Mouse (Mus musculus) neural tube, embryonic 14.5 days (tissue): ENCODE results near the gene Gas6. TPM values are rescaled to one million over a fixed set of nuclear protein-coding genes. Genes with fewer than 3 reads are reported as not detected.

Experiments used
- ATAC-seq: fragments of 200-750 bp; cut with Nextera tagmentation; 2 replicates; pipeline ENCODE4 v1.8.0; 2017; ENCODE audit warnings: low read depth, mild to moderate bottlenecking, moderate TSS enrichment, moderate library complexity
- H3K27ac ChIP-seq: fragments of 300-500 bp; sonication (generic); 2 replicates; pipeline ENCODE4 v1.5.1; 2014; ENCODE audit warnings: low read depth, mild to moderate bottlenecking, control low read depth, low read length, moderate library complexity, mixed read lengths
- H3K27me3 ChIP-seq: fragments of 300-500 bp; sonication (generic); 2 replicates; pipeline ENCODE4 v1.6.1; 2014; ENCODE audit warnings: low read length; ENCODE audit not compliant: control insufficient read depth, insufficient read depth
- H3K36me3 ChIP-seq: fragments of 300-500 bp; sonication (generic); 2 replicates; pipeline ENCODE4 v1.6.1; 2014; ENCODE audit warnings: low read length, mixed read lengths; ENCODE audit not compliant: control insufficient read depth, insufficient read depth
- H3K4me1 ChIP-seq: fragments of 300-500 bp; sonication (generic); 2 replicates; pipeline ENCODE4 v1.6.1; 2014; ENCODE audit warnings: low read length; ENCODE audit not compliant: control insufficient read depth, insufficient read depth
- H3K4me2 ChIP-seq: fragments of 300-500 bp; sonication (generic); 2 replicates; pipeline ENCODE4 v1.6.1; 2014; ENCODE audit warnings: mild to moderate bottlenecking, low read depth, low read length, control low read depth
- H3K4me3 ChIP-seq: fragments of 300-500 bp; sonication (generic); 2 replicates; pipeline ENCODE4 v1.5.1; 2014; ENCODE audit warnings: low read depth, low read length, control low read depth, mixed read lengths
- H3K9ac ChIP-seq: fragments of 300-500 bp; sonication (generic); replicated peaks from 2 replicates; pipeline ENCODE4 v1.6.1; 2014; ENCODE audit warnings: low read depth, mild to moderate bottlenecking, control low read depth, low read length, mixed read lengths
- H3K9me3 ChIP-seq: fragments of 300-500 bp; sonication (generic); 2 replicates; pipeline ENCODE4 v1.6.1; 2016; ENCODE audit warnings: low read length; ENCODE audit not compliant: control insufficient read depth
- WGBS: fragments of 180-500 bp; shearing (Covaris S2); extraction: QIAGEN DNeasy Blood & Tissue Kit; methylation state at CpG from one replicate; pipeline ENCODE4 v1.1.7; 2014; 5-methylcytosine and 5-hydroxymethylcytosine counted together
- polyA plus RNA-seq: library from polyadenylated mRNA; unstranded; fragments of >200 nt; fragmentation: Nextera tagmentation; extraction: Ambion mirVana; gene quantifications from 2 replicates; pipeline ENCODE4 v1.2.1, GENCODE M21; 2014

Gene Gas6
- polyA plus RNA-seq, 1 experiment from 2014 or later = 26.6 TPM

DNA sequence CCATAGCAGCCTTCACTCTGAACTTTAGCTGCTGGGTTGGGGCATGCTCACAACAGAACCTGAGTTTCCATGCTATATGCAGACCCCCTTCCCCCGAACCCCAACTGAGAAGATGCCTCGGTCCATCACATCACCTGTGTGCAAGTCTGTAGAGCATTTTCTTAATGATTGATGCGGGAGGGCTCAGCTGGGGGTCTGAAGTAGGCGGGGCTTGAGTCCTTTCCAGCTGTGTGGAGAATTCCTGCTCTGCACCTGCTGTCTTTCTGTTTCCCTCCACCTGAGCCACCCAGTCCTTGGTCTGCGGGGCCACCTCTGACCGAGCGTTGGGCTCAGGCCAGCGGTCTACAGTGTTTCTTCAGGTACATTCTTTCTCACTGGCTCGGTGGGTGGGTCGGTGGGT, 59.4 kb downstream of the Gas6 start, which contains the start of gene Tmem255b:
Gene Tmem255b, plus strand, starts transcription at position 301 of the 400 bp plus-strand sequence.
- H3K27me3 ChIP-seq = no peaks in the 10 kb centered on the region
- ATAC-seq = no peak
- 24% methylated on average over 10 of the region's 10 CpGs for WGBS
- H3K4me2 ChIP-seq = no peak within 1 kb of the TSS
- H3K4me3 ChIP-seq = no peak within 1 kb of the TSS
- H3K4me1 ChIP-seq = no peaks in the 10 kb centered on the region
- no peaks in the 10 kb centered on the region for H3K36me3 ChIP-seq
- H3K27ac ChIP-seq = no peak within 1 kb of the TSS
- H3K9ac ChIP-seq = no peak within 1 kb of the TSS
- no peaks in the 10 kb centered on the region for H3K9me3 ChIP-seq

DNA sequence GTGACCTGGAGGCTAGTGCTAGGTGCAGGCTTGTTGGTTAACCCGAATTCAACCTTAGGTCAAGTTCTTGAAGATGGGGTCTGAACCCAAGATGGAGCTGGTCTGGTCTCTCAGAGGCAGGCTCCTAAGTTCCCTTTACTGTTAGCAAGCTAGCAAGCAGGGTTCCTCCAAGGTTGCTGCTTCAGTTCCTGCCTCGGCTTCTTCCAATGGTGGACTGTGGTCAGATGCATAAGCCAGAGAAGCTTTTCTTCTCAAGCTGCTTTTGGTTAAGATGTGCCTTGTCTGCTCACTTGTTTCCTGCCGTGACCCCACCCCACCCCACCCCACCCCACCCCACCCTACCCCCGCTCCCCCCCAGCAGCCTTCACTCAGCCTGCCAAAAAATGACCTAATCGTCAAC, 61.2 kb downstream of the Gas6 start:
- no peak overlapping the region for H3K4me3 ChIP-seq
- H3K27me3 ChIP-seq = no peaks in the 10 kb centered on the region
- ATAC-seq = no peak
- H3K9me3 ChIP-seq = no peaks in the 10 kb centered on the region
- no peaks in the 10 kb centered on the region for H3K36me3 ChIP-seq
- H3K4me1 ChIP-seq = no peaks in the 10 kb centered on the region
- WGBS = 86% methylated on average over 5 of the region's 5 CpGs
- H3K4me2 ChIP-seq = no peak overlapping the region
- no peak overlapping the region for H3K27ac ChIP-seq
- H3K9ac ChIP-seq = no peak overlapping the region

DNA sequence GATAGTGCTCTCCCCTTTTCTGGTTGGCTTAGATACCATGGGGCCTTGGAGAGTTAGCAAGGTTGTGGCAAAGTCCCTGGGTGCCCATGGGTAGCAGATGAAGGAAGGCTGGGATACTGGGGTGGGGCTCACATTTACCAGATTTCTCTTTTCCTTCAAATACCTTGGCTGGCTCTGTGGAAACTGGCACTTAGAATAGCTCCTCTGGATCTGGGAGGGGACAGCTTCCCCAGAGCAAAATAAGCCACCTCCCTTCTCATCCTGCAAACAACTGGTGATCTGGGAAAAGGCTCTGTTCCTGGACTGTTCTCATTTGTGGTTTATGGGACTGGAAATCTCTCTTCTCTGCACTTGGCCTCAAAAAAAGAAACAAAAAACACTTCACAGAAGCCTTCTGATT, 63.4 kb downstream of the Gas6 start:
- Histone ChIP-seq H3K9me3 (no peaks in the 10 kb centered on the region), H3K36me3 (no peaks in the 10 kb centered on the region), H3K9ac (no peak overlapping the region), H3K27me3 (no peaks in the 10 kb centered on the region), H3K4me2 (no peak overlapping the region), H3K4me1 (no peaks in the 10 kb centered on the region), H3K4me3 (no peak overlapping the region), H3K27ac (no peak overlapping the region)
- no peak for ATAC-seq

DNA sequence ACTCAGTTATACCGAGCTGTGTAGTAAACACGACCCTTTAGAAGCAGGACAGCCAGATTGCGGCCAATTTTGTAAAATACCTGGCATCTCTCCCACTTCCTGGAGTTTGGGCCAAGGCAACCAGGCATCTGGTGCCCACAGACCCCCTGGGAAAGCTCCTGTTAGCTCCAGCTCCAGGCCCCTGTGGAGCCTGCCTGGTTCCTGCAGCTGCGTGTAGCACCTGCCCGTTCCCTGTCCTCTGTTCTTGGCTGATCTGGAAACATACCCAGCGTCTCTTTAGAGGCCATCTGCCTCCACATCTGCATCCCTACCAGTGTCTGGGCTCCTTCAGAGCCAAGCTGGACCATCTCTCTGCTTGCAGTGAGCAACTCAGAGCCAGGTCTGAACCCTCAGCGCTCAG, 63.9 kb downstream of the Gas6 start:
- H3K27me3 ChIP-seq = no peaks in the 10 kb centered on the region
- H3K4me2 ChIP-seq = no peak overlapping the region
- H3K36me3 ChIP-seq = no peaks in the 10 kb centered on the region
- no peak overlapping the region for H3K9ac ChIP-seq
- WGBS = 65% methylated on average over 7 of the region's 7 CpGs
- no peaks in the 10 kb centered on the region for H3K9me3 ChIP-seq
- no peak for ATAC-seq
- no peaks in the 10 kb centered on the region for H3K4me1 ChIP-seq
- H3K4me3 ChIP-seq = no peak overlapping the region
- H3K27ac ChIP-seq = no peak overlapping the region

DNA sequence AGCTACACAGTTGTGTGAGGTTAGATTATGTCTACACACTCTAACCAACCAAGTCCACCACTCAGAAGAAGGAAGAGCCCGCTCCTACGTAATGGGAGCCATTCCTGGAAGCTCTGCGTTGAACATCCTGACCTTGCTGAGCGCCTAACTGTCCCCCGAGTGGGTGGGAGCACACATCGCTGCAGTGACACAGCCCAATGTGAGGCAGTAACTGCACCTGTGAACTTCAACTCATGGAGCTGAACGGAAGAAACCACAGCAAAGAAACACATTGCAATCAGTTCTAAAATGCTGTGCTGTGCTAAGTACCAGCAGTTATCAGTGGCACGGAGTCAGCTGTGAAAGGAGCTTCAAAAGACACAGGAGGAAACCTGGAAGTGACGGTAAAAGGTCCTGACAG, 66.1 kb downstream of the Gas6 start:
- Histone ChIP-seq H3K9me3 (no peaks in the 10 kb centered on the region), H3K4me2 (no peak overlapping the region), H3K9ac (no peak overlapping the region), H3K36me3 (no peaks in the 10 kb centered on the region), H3K4me1 (no peaks in the 10 kb centered on the region), H3K27me3 (no peaks in the 10 kb centered on the region), H3K27ac (no peak overlapping the region), H3K4me3 (no peak overlapping the region)
- WGBS = 85% methylated on average over 9 of the region's 9 CpGs
- ATAC-seq = no peak

DNA sequence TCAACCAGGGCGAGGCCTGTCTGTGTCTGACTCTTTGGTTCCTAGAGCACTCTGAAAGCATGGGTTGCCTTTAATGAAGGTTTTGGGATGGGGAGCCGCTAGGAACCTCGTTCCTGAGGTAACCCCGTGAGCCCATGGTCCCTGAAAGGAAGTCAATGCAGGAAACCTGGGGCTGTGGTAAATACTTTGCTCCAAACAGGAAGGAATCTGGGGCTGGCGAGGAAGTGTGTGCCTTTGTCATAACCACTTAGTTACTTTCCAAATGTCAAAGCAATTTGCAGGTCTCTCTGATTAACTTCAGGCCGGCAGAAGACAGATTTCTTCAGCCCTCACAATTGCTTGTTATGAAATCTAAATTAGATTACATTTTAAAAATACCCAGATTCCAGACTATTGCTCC, 66.9 kb downstream of the Gas6 start:
- no peak overlapping the region for H3K4me3 ChIP-seq
- H3K27me3 ChIP-seq = no peaks in the 10 kb centered on the region
- H3K9me3 ChIP-seq = no peaks in the 10 kb centered on the region
- ATAC-seq = no peak
- H3K4me2 ChIP-seq = no peak overlapping the region
- 76% methylated on average over 6 of the region's 6 CpGs for WGBS
- H3K27ac ChIP-seq = no peak overlapping the region
- no peaks in the 10 kb centered on the region for H3K36me3 ChIP-seq
- H3K9ac ChIP-seq = no peak overlapping the region
- H3K4me1 ChIP-seq = no peaks in the 10 kb centered on the region

DNA sequence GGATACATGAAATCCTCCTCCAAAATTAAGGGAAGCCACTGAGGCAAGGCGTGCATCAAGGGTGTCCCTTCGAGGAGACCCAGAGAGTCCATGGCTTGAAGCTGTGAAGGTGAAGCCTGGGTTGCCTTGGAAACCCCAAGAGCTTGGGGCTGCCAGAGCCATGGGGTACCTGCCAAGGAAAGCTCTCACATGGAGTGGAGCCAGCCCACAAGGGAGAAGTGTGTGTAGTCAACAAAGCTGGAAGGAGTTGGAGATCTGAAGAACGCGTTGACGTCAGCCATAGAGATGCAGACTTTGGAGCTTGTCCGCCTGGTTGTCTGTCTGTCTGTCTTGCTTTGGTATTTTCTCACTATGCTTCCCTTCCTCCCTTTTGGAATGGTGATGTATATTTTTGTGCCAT, 73.3 kb downstream of the Gas6 start:
- WGBS = 92% methylated on average over 6 of the region's 6 CpGs
- H3K4me2 ChIP-seq = no peak overlapping the region
- no peaks in the 10 kb centered on the region for H3K36me3 ChIP-seq
- H3K4me1 ChIP-seq = no peaks in the 10 kb centered on the region
- H3K4me3 ChIP-seq = no peak overlapping the region
- no peak overlapping the region for H3K27ac ChIP-seq
- H3K9ac ChIP-seq = no peak overlapping the region
- no peak for ATAC-seq
- no peaks in the 10 kb centered on the region for H3K27me3 ChIP-seq
- H3K9me3 ChIP-seq = no peaks in the 10 kb centered on the region

DNA sequence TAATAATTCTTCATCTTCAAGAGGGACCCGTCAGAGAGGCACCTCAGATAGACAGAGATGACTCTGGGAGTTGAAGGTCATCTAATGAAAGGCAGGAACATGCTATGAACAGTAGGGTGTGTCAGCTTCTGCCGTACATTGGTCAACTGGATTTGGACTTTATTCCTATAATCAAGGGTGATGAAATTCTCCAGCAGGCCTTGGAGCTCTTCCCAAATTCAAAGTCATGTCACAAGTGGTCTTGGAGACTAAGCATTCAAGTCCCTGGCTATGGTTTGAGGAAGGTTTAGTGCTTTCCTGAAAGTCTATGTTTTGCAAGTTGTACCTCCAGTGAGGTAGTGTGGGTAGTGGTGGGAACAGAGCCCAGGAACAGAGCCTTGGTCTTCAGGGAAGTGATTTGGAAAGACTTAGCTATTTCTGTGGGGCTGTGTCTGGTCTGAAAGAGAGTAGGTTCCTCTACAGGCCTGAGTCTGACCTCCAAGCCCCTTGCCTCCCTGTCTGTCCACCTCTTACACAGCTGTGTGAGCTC, 75.1 kb downstream of the Gas6 start:
- no peaks in the 10 kb centered on the region for H3K36me3 ChIP-seq
- no peaks in the 10 kb centered on the region for H3K9me3 ChIP-seq
- no peak overlapping the region for H3K4me3 ChIP-seq
- WGBS = 78% methylated on average over 2 of the region's 2 CpGs
- H3K9ac ChIP-seq = no peak overlapping the region
- H3K4me2 ChIP-seq = no peak overlapping the region
- no peaks in the 10 kb centered on the region for H3K4me1 ChIP-seq
- H3K27me3 ChIP-seq = no peaks in the 10 kb centered on the region
- no peak for ATAC-seq
- H3K27ac ChIP-seq = no peak overlapping the region

DNA sequence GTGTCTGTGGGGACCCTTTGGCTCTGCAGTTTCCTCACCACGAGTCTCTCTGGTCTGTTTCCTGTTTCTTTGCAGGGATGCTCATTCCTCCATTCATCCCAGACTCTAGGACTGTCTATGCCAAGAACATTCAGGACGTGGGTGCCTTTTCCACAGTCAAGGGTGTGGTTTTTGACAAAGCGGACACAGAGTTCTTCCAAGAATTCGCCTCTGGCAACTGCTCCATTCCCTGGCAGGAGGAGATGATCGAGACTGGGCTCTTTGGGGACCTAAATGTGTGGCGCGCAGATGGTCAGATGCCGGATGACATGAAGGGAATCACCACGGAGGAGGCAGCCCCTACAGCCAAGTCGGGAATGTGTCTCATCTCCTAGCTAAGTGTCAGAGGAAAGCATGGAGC, 78.4 kb downstream of the Gas6 start:
- H3K9ac ChIP-seq = no peak overlapping the region
- no peak overlapping the region for H3K27ac ChIP-seq
- ATAC-seq = no peak
- WGBS = 80% methylated on average over 10 of the region's 10 CpGs
- H3K4me3 ChIP-seq = no peak overlapping the region
- no peaks in the 10 kb centered on the region for H3K9me3 ChIP-seq
- no peaks in the 10 kb centered on the region for H3K36me3 ChIP-seq
- no peaks in the 10 kb centered on the region for H3K27me3 ChIP-seq
- H3K4me1 ChIP-seq = no peaks in the 10 kb centered on the region
- no peak overlapping the region for H3K4me2 ChIP-seq
